Mouse (Mus musculus) heart, embryonic 15.5 days (tissue): ENCODE results near the gene Ifngr1. TPM values are rescaled to one million over a fixed set of nuclear protein-coding genes. Genes with fewer than 3 reads are reported as not detected.

Experiments
- ATAC-seq: fragments of 200-750 bp; cut with Nextera tagmentation; replicated peaks from 2 replicates; pipeline ENCODE4 v1.8.0; 2017; ENCODE audit warnings: low read depth, moderate TSS enrichment; ENCODE audit not compliant: insufficient number of reproducible peaks, insufficient read depth, low FRiP score
- H3K27ac ChIP-seq: fragments of 300-500 bp; sonication (generic); 2 replicates; pipeline ENCODE4 v1.5.1; 2015; ENCODE audit warnings: mild to moderate bottlenecking, inconsistent platforms
- H3K27me3 ChIP-seq: fragments of 300-500 bp; sonication (generic); 2 replicates; pipeline ENCODE4 v1.6.1; 2015; ENCODE audit warnings: inconsistent platforms
- H3K36me3 ChIP-seq: fragments of 300-500 bp; sonication (generic); 2 replicates; pipeline ENCODE4 v1.6.1; 2015; ENCODE audit warnings: mild to moderate bottlenecking, inconsistent platforms
- H3K4me1 ChIP-seq: fragments of 300-500 bp; sonication (generic); replicated peaks from 2 replicates; pipeline ENCODE4 v1.6.1; 2015; ENCODE audit warnings: inconsistent platforms
- H3K4me2 ChIP-seq: fragments of 300-500 bp; sonication (generic); 2 replicates; pipeline ENCODE4 v1.6.1; 2015; ENCODE audit warnings: inconsistent platforms, mild to moderate bottlenecking, moderate library complexity
- H3K4me3 ChIP-seq: fragments of 300-500 bp; sonication (generic); 2 replicates; pipeline ENCODE4 v1.5.1; 2015; ENCODE audit warnings: mild to moderate bottlenecking, inconsistent platforms
- H3K9ac ChIP-seq: fragments of 300-500 bp; sonication (generic); 2 replicates; pipeline ENCODE4 v1.6.1; 2015; ENCODE audit warnings: mild to moderate bottlenecking, inconsistent platforms
- H3K9me3 ChIP-seq: fragments of 300-500 bp; sonication (generic); replicated peaks from 2 replicates; pipeline ENCODE4 v1.6.1; 2016; ENCODE audit warnings: inconsistent platforms
- WGBS: fragments of 180-500 bp; shearing (Covaris S2); methylation state at CpG from one replicate; pipeline ENCODE4 v1.1.7; 2015; ENCODE audit warnings: mixed read lengths; 5-methylcytosine and 5-hydroxymethylcytosine counted together
- polyA plus RNA-seq: library from polyadenylated mRNA; unstranded; fragments of >200 nt; fragmentation: Nextera tagmentation; extraction: Ambion mirVana; gene quantifications from 2 replicates; pipeline ENCODE4 v1.2.1, GENCODE M21; 2015

The Ifngr1 gene
- polyA plus RNA-seq, 1 experiment from 2014 or later, result 37.1 TPM

DNA sequence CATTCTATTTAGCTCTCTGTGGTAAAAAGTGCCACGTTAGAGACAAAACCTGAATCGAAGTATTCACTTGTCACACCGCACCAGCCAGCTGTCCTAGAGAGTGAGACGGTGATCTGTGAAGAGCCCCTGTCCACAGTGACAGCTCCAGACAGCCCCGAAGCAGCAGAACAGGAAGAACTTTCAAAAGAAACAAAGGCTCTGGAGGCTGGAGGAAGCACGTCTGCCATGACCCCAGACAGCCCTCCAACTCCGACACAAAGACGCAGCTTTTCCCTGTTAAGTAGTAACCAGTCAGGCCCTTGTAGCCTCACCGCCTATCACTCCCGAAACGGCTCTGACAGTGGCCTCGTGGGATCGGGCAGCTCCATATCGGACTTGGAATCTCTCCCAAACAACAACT is 17.4 kb downstream of the Ifngr1 start:
- Histone ChIP-seq H3K27me3 (no peaks in the 10 kb centered on the region), H3K9me3 (no peaks in the 10 kb centered on the region), H3K9ac (no peak overlapping the region), H3K36me3 (peaks cover 48% of the 10 kb centered on the region), H3K4me1 (peaks cover 12% of the 10 kb centered on the region), H3K4me2 (no peak overlapping the region), H3K4me3 (no peak overlapping the region), H3K27ac (peak overlapping the region; percentile 38; the same call in 1 of the 2 replicates)
- ATAC-seq, result no peak
- 54% methylated on average over 14 of the region's 14 CpGs for WGBS

DNA sequence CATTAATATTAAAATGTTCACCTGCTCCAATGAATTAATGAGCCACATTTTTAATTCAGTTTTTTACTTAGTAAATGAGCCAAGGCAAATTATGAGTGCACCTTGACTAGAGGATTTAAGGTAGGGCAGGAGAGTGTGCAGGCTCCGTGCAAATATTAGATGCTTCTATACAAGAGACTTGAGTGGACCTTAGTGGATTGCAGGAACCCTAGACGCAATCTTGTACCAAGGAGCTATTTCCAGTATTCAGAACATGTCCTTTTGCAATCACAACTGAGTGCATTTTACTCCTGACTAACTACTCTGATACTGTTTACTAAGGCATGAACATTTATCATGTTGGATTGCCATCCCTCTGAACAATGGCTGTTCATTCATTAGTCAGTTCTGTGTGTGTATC is 19.9 kb downstream of the Ifngr1 start:
- no peak overlapping the region for H3K4me3 ChIP-seq
- peaks cover 12% of the 10 kb centered on the region for H3K4me1 ChIP-seq
- H3K4me2 ChIP-seq, result no peak overlapping the region
- H3K27me3 ChIP-seq, result no peaks in the 10 kb centered on the region
- H3K9me3 ChIP-seq, result no peaks in the 10 kb centered on the region
- WGBS, result 50% methylated on average over 2 of the region's 2 CpGs
- H3K27ac ChIP-seq, result no peak overlapping the region
- no peak for ATAC-seq
- H3K9ac ChIP-seq, result no peak overlapping the region
- H3K36me3 ChIP-seq, result peaks cover 25% of the 10 kb centered on the region

DNA sequence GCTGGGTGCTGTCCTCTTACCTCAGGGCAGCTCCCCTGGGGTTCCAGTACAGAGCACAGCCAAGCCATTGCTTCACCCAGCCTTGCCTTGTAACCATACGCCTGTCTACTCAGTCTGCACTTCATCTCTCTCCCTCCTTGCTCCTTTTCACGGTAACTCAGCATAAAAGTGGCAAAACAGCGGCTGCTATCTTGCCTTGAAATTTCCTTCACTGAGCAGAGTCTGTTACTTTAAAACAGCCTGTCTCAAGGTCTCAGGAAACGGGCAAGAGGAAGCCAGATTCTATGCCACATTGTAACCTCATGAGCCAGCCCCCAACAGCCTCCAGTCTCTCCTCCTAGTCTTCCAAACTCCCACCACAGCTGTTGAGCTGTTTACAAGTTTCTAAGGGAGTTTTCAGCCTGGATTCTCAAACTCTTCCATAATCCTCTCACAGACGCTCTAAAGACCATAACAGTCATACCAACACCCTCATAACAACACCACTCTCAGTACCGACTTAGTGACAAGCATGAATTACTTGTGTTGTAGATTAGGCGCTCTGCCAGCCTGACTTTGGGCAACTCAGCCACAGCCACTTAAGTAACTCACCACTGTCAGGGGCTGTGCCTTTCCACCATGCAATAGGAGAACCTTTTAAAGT is 21.5 kb downstream of the Ifngr1 start:
- WGBS, result 20% methylated on average over 7 of the region's 7 CpGs
- H3K36me3 ChIP-seq, result peaks cover 17% of the 10 kb centered on the region
- H3K27ac ChIP-seq, result peak overlapping the region; percentile 78
- peaks cover 12% of the 10 kb centered on the region for H3K4me1 ChIP-seq
- H3K9me3 ChIP-seq, result no peaks in the 10 kb centered on the region
- ATAC-seq, result peak; percentile 64
- H3K4me2 ChIP-seq, result peak overlapping the region; percentile 45
- no peaks in the 10 kb centered on the region for H3K27me3 ChIP-seq
- no peak overlapping the region for H3K9ac ChIP-seq
- no peak overlapping the region for H3K4me3 ChIP-seq

DNA sequence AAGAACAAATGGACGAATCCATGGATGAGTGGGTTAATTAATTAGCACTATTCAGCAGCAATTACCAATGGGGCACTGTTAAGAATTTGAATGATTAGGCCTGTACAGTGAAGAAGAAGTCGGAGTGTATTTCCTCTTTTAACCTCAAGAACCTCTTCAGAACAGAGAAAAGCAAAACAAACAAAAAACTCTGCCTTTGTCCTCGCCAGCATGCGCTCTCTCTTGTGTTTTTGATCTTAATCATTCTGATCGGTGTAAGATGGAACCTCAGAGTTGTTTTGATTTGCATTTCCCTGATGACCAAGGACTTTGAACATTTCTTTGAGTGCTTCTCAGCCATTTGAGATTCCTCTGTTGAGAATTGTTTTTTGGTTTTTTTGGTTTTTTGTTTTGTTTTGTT is 28.0 kb downstream of the Ifngr1 start:
- no peaks in the 10 kb centered on the region for H3K9me3 ChIP-seq
- H3K4me2 ChIP-seq, result no peak overlapping the region
- H3K27me3 ChIP-seq, result no peaks in the 10 kb centered on the region
- H3K27ac ChIP-seq, result no peak overlapping the region
- no peak overlapping the region for H3K4me3 ChIP-seq
- no peaks in the 10 kb centered on the region for H3K4me1 ChIP-seq
- no peak overlapping the region for H3K9ac ChIP-seq
- ATAC-seq, result no peak
- no peaks in the 10 kb centered on the region for H3K36me3 ChIP-seq
- 64% methylated on average over 5 of the region's 5 CpGs for WGBS

DNA sequence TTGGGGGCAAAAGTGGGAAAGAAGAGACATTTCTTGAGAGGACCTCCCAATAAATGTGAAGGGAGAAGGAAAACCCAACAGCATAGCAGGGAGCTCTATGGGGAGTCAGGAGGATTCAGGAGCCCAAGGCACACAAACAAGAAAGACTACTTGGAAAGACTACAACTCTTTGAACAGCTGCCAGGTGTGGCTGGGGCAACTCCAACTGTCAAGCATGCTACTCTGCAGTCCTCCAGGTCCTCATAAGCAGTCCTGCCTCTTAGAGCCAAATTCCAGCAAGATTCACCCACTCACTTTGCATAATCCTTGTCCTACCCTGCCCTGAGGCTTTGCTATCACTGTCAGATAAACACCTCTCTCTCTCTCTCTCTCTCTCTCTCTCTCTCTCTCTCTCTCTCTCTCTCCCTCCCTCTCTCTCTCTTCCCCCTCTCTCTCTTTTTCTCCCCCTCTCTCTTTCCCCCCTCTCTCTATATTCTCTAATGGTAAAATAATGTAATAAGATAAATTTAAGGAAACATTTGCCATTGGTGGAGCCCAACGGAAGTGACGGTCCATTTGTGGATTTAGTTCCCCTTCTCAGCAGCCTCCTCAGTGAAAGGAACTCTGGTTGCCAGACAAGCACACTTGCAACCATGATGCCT is 29.8 kb downstream of the Ifngr1 start, which contains the start of gene Il22ra2:
Gene Il22ra2, plus strand, starts transcription at position 591 of the 641 bp plus-strand sequence.
- H3K27ac ChIP-seq, result no peak within 1 kb of the TSS
- no peaks in the 10 kb centered on the region for H3K36me3 ChIP-seq
- H3K4me2 ChIP-seq, result no peak within 1 kb of the TSS
- H3K27me3 ChIP-seq, result no peaks in the 10 kb centered on the region
- 83% methylated on average over 2 of the region's 2 CpGs for WGBS
- no peak within 1 kb of the TSS for H3K4me3 ChIP-seq
- no peak for ATAC-seq
- no peaks in the 10 kb centered on the region for H3K4me1 ChIP-seq
- no peaks in the 10 kb centered on the region for H3K9me3 ChIP-seq
- H3K9ac ChIP-seq, result no peak within 1 kb of the TSS

DNA sequence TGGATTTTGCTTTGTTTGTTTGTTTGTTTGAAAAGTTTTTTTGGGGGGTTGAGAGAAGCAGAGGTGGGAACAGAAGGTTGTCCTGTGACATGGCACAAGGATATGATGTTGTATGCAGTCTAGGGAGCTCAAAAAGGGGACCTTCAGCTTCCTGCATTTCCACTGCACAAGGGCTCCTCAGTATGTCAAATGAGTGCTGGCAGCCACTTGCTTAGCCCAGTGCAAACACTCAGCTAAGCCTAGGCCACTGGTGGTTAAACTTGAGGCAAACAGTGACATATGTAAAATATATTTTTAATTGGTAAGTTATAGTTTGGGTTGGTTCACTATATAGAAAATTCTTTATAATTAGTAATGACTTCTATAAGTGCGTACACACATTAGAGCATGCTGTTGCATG is 32.9 kb downstream of the Ifngr1 start:
- Histone ChIP-seq H3K9me3 (no peaks in the 10 kb centered on the region), H3K4me1 (no peaks in the 10 kb centered on the region), H3K36me3 (no peaks in the 10 kb centered on the region), H3K4me3 (no peak overlapping the region), H3K27ac (no peak overlapping the region), H3K9ac (no peak overlapping the region), H3K4me2 (no peak overlapping the region), H3K27me3 (no peaks in the 10 kb centered on the region)
- ATAC-seq, result no peak
- WGBS, result 68% methylated on average over 1 of the region's 1 CpGs

DNA sequence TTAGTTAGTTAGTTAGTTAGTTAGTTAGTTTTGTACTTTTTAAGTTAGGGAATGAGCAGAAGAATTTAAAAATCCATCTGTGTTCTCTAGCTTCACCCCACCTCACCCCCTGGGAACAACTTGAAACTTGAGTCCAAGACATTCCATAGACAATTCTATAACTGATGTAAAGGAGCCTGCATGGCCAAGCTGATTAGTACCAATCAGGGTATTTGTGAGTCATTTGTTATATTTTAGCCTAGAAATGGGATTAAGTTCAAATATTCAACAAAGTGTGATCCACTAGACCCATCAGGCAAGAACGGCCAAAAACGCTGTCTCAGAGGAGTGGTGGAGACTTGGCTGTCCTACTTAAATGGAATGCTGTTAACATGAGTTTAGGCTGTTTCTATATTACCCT is 35.6 kb downstream of the Ifngr1 start:
- no peak for ATAC-seq
- no peak overlapping the region for H3K4me3 ChIP-seq
- H3K27ac ChIP-seq, result no peak overlapping the region
- 80% methylated on average over 2 of the region's 2 CpGs for WGBS
- H3K9me3 ChIP-seq, result no peaks in the 10 kb centered on the region
- H3K4me2 ChIP-seq, result no peak overlapping the region
- no peaks in the 10 kb centered on the region for H3K36me3 ChIP-seq
- no peak overlapping the region for H3K9ac ChIP-seq
- H3K4me1 ChIP-seq, result no peaks in the 10 kb centered on the region
- no peaks in the 10 kb centered on the region for H3K27me3 ChIP-seq

DNA sequence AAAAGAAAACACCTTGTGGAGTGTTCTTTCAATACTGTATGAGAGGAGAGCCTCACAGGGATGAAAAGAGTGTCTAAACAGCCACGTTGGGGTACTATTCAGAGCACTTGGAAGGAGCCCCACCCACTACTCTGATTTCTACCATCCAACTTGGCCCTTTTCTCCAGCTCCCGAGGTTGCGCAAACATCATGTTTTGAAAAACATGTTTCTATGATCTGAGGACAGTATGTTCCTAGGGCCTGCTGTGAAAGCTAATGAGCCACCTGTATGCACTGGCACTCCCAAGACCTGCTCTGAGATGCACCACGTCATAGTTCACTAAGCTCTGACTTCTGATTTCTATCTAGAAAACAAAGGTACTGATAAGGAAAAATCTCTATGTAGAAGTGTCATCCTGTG is 36.0 kb downstream of the Ifngr1 start:
- no peak overlapping the region for H3K4me2 ChIP-seq
- no peak overlapping the region for H3K27ac ChIP-seq
- 78% methylated on average over 4 of the region's 4 CpGs for WGBS
- H3K4me1 ChIP-seq, result no peaks in the 10 kb centered on the region
- H3K9me3 ChIP-seq, result no peaks in the 10 kb centered on the region
- ATAC-seq, result no peak
- no peaks in the 10 kb centered on the region for H3K27me3 ChIP-seq
- H3K9ac ChIP-seq, result no peak overlapping the region
- no peak overlapping the region for H3K4me3 ChIP-seq
- no peaks in the 10 kb centered on the region for H3K36me3 ChIP-seq

DNA sequence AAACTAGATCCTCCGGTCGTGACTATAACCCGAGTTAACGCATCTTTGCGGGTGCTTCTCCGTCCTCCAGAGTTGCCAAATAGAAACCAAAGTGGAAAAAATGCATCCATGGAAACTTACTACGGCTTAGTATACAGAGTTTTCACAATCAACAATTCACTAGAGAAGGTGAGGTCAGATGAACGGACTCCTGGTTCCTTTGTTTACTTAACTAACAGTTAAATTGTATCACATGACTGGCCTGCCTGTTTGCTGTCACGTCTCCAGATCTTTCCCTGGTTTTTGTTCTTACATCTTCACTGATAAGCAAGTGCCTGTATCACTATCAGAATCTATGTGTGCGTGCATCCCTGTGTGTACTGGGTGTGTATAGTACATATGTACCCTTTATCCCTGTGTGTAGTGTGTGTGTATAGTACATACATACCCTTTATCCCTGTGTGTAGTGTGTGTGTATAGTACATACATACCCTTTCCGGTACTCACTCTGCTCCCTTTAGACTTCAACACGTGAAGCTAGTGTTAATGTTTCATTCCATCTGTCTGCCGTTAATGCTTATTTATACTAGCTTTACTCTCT is 40.0 kb downstream of the Ifngr1 start:
- no peak overlapping the region for H3K9ac ChIP-seq
- WGBS, result 67% methylated on average over 13 of the region's 13 CpGs
- no peak overlapping the region for H3K4me3 ChIP-seq
- ATAC-seq, result no peak
- no peaks in the 10 kb centered on the region for H3K4me1 ChIP-seq
- H3K36me3 ChIP-seq, result no peaks in the 10 kb centered on the region
- H3K4me2 ChIP-seq, result no peak overlapping the region
- H3K9me3 ChIP-seq, result no peaks in the 10 kb centered on the region
- H3K27me3 ChIP-seq, result no peaks in the 10 kb centered on the region
- no peak overlapping the region for H3K27ac ChIP-seq

DNA sequence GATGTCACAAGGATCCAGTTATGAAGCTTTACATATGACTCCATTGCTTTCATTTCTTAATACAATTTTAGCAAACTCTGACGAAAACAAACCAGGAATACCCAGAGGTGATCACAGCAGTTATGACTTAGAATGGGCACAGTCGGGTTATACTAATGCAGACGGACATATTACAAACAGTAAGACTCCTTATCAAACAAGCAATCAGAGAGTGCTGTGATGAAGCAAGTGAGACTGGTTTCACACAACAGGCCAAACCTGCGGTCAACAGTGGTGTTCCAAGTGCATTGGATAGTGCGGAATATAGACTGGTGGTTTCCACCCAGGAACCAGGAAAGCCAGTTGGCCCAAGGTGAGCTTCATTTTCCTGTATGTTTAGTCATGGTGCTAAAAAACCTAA is 47.1 kb downstream of the Ifngr1 start:
- no peak for ATAC-seq
- H3K4me1 ChIP-seq, result no peaks in the 10 kb centered on the region
- no peak overlapping the region for H3K9ac ChIP-seq
- no peaks in the 10 kb centered on the region for H3K27me3 ChIP-seq
- no peaks in the 10 kb centered on the region for H3K36me3 ChIP-seq
- no peak overlapping the region for H3K4me3 ChIP-seq
- H3K27ac ChIP-seq, result no peak overlapping the region
- no peaks in the 10 kb centered on the region for H3K9me3 ChIP-seq
- H3K4me2 ChIP-seq, result no peak overlapping the region
- WGBS, result 73% methylated on average over 5 of the region's 5 CpGs

DNA sequence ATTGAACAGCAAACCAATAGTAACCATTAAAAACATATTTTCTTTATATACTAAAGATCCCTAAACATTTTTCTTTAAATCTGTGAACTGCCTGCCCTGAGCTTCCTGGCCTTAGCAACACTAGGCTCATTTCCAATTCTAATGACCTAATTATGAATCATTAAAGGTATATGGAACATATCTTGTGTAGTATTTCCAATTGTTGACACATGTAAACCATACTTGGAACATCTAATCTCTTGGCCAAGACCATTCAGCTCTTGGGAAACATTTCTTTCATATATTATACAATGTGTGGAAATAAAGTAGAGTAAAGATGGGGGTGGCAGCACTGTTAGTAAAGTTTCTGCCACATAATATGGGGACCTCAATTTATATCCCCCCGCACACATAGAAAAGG is 47.9 kb downstream of the Ifngr1 start:
- no peak overlapping the region for H3K9ac ChIP-seq
- 83% methylated on average over 1 of the region's 1 CpGs for whole genome bisulfite sequencing
- no peaks in the 10 kb centered on the region for H3K27me3 ChIP-seq
- no peak overlapping the region for H3K4me2 ChIP-seq
- H3K4me1 ChIP-seq, result no peaks in the 10 kb centered on the region
- H3K4me3 ChIP-seq, result no peak overlapping the region
- no peak overlapping the region for H3K27ac ChIP-seq
- no peaks in the 10 kb centered on the region for H3K9me3 ChIP-seq
- no peaks in the 10 kb centered on the region for H3K36me3 ChIP-seq
- no peak for ATAC-seq

DNA sequence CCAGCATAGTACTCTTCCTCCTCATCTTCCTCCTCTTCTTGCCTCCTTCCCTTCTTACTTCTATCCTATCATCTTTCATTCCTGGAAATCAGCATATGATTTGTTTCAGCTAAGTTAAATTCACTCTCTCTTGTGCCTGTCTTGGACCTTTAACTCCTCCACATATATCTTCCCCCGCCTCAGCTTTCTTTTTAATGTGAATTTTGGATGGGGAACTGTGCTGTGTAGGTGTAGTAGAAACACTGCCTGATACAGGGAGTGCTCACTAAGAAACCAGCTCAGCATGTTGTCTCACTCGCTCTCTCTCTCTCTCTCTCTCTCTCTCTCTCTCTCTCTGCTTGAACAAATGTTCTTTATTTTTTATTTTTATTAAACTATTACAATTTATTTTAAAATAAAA is 53.4 kb downstream of the Ifngr1 start:
- WGBS, result 84% methylated on average over 2 of the region's 2 CpGs
- no peaks in the 10 kb centered on the region for H3K4me1 ChIP-seq
- H3K4me2 ChIP-seq, result no peak overlapping the region
- no peaks in the 10 kb centered on the region for H3K9me3 ChIP-seq
- no peak overlapping the region for H3K27ac ChIP-seq
- H3K9ac ChIP-seq, result no peak overlapping the region
- no peaks in the 10 kb centered on the region for H3K36me3 ChIP-seq
- ATAC-seq, result no peak
- H3K27me3 ChIP-seq, result no peaks in the 10 kb centered on the region
- H3K4me3 ChIP-seq, result no peak overlapping the region
